Mouse (Mus musculus): ENCODE data around the gene Ano5. TPM values are rescaled to one million over a fixed set of nuclear protein-coding genes. Genes with fewer than 3 reads are reported as not detected.

Ano5 gene
- polyA plus RNA-seq, 1 experiment, result 0.03 TPM

- no peak for DNase-seq (ENCODE audit: low spot score)
Observed at GRCm38 (mm10) chr7:51629206-51629605, 118.4 kb downstream of the Ano5 start.

- DNase-seq (ENCODE audit: low spot score), result no peak
Observed at GRCm38 (mm10) chr7:51631171-51631570, 120.3 kb downstream of the Ano5 start.

GRCm38 (mm10) chr7:51632543-51633229, 121.9 kb downstream of the Ano5 start:
- DNase-seq (ENCODE audit: low spot score), result no peak

- DNase-seq (ENCODE audit: low spot score), result no peak
Observed at GRCm38 (mm10) chr7:51633230-51633844, 122.5 kb downstream of the Ano5 start.

Other genes with a start within 250 kb of the Ano5 start
- gene Slc17a6, start 111.0 kb downstream of the Ano5 start, polyA plus RNA-seq (2012; rRNA removed), result not detected in 2 replicates

Data from urinary bladder, adult 2 months (tissue).